Mouse (Mus musculus): ENCODE results near the gene Acy3. TPM values are rescaled to one million over a fixed set of nuclear protein-coding genes. Genes with fewer than 3 reads are reported as not detected.
"Not testable (repeated sequence)": the region's sequence is repeated elsewhere in the genome, so short reads cannot be mapped to it uniquely, and the experiment has no call there.

The Acy3 gene
- polyA plus RNA-seq, 1 experiment: not detected

DNA sequence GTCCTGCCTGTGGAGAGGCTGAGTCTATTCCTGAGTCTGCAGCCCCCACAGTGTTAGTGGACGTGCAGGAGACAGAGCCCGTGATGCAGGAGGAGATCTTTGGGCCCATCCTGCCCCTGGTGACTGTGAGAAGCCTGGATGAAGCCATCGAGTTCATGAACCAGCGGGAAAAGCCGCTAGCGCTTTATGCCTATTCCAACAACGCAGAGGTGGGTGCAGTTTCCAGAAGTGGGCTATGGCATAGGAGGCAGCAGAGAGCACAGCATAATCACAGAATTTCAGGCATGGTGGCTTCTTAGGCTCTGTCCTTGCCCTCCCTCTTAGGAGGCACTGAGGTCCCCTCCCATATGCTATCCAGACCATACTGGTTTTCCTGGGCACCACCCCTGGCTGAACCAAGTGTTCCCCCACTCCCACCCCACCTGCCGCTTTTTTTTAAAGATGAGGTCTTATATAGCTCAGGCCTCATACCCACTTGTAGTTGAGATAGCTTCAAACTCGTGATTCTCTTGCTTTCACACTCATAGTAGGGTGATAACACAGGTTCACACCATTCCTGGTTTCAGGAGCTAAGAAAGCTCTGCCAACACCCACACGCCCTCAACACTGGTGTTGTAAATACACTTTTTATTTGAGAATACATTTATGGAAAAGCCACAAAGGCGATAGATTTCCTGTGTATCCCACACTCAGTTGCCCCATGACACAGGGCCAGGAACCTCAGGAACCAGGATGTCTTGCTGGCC, 19.9 kb upstream of the Acy3 start:
- H3K27ac ChIP-seq (ENCODE audit: insufficient read depth, low read depth, low read length): no peak overlapping the region
- H3K4me3 ChIP-seq (ENCODE audit: insufficient read depth, low read depth, low read length): no peak overlapping the region
- WGBS: 71% methylated on average over 11 of the region's 11 CpGs
- TF ChIP-seq POLR2A (IDR thresholded peaks at IDR 0.05; ENCODE audit: insufficient read depth, low read depth, low read length) (no peak), CTCF (IDR thresholded peaks at IDR 0.05; ENCODE audit: insufficient read depth, low read depth, low read length) (no peak)
- H3K4me1 ChIP-seq (ENCODE audit: control insufficient read depth, insufficient read depth, low read length): peaks cover 3% of the 10 kb centered on the region; the same call in 1 of the 2 replicates

- Histone ChIP-seq H3K4me1 (ENCODE audit: control insufficient read depth, insufficient read depth, low read length) (no peaks in the 10 kb centered on the region), H3K27ac (ENCODE audit: insufficient read depth, low read depth, low read length) (no peak overlapping the region), H3K4me3 (ENCODE audit: insufficient read depth, low read depth, low read length) (no peak overlapping the region)
- no peak for TF ChIP-seq POLR2A (IDR thresholded peaks at IDR 0.05; ENCODE audit: insufficient read depth, low read depth, low read length)
- no peak for TF ChIP-seq CTCF (IDR thresholded peaks at IDR 0.05; ENCODE audit: insufficient read depth, low read depth, low read length)
- 72% methylated on average over 3 of the region's 3 CpGs for WGBS
Measured at GRCm38 (mm10) chr19:3967258-3967657, 19.1 kb upstream of the Acy3 start.

DNA sequence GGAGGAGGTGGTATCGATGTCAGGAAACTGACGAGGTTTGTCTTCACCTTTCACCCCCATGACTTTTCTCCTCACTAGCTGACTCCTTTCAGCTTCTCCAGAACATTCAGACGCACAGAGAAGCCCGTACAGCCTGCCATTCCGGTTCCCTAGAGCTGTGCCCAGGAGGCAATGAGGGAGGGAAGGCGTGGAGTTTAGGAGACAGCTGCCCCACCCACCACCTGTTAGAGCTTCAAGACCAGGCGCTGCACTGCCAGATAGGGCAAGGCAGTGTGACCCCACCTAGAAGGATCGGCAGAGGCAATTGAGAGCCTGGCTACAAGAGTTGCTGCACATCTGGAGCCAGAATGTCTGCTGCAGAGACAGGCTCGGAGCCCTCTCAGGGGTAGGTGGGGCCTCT, 14.1 kb upstream of the Acy3 start, which contains the start of gene Aldh3b2:
Gene Aldh3b2, plus strand, starts transcription at position 100 of the 400 bp plus-strand sequence.
- no peak within 1 kb of the TSS for H3K27ac ChIP-seq (ENCODE audit: insufficient read depth, low read depth, low read length)
- TF ChIP-seq POLR2A (IDR thresholded peaks at IDR 0.05; ENCODE audit: insufficient read depth, low read depth, low read length): no peak
- no peak for TF ChIP-seq CTCF (IDR thresholded peaks at IDR 0.05; ENCODE audit: insufficient read depth, low read depth, low read length)
- WGBS: 57% methylated on average over 9 of the region's 9 CpGs

GRCm38 (mm10) chr19:3974608-3975007, 11.8 kb upstream of the Acy3 start:
- WGBS: 39% methylated on average over 6 of the region's 6 CpGs
- not testable (repeated sequence) for H3K4me3 ChIP-seq (ENCODE audit: insufficient read depth, low read depth, low read length); H3K4me1 ChIP-seq (ENCODE audit: control insufficient read depth, insufficient read depth, low read length); H3K27ac ChIP-seq (ENCODE audit: insufficient read depth, low read depth, low read length)

More for the DNA sequence above, 14.1 kb upstream of the Acy3 start, which contains the start of gene Aldh3b2:
- H3K4me3 ChIP-seq (ENCODE audit: insufficient read depth, low read depth, low read length): no peak within 1 kb of the TSS
- H3K4me1 ChIP-seq (ENCODE audit: control insufficient read depth, insufficient read depth, low read length): peaks cover 7% of the 10 kb centered on the region

GRCm38 (mm10) chr19:3975866-3976265, 10.5 kb upstream of the Acy3 start:
- Histone ChIP-seq H3K4me1 (ENCODE audit: control insufficient read depth, insufficient read depth, low read length) (peaks cover 16% of the 10 kb centered on the region), H3K4me3 (ENCODE audit: insufficient read depth, low read depth, low read length) (no peak overlapping the region), H3K27ac (ENCODE audit: insufficient read depth, low read depth, low read length) (no peak overlapping the region)
- 93% methylated on average over 2 of the region's 2 CpGs for WGBS
- no peak for TF ChIP-seq POLR2A (IDR thresholded peaks at IDR 0.05; ENCODE audit: insufficient read depth, low read depth, low read length)
- no peak for TF ChIP-seq CTCF (IDR thresholded peaks at IDR 0.05; ENCODE audit: insufficient read depth, low read depth, low read length)

- WGBS: 12% methylated on average over 4 of the region's 4 CpGs
- no peak overlapping the region for H3K4me3 ChIP-seq (ENCODE audit: insufficient read depth, low read depth, low read length)
- no peak for TF ChIP-seq POLR2A (IDR thresholded peaks at IDR 0.05; ENCODE audit: insufficient read depth, low read depth, low read length)
- no peak for TF ChIP-seq CTCF (IDR thresholded peaks at IDR 0.05; ENCODE audit: insufficient read depth, low read depth, low read length)
- peaks cover 14% of the 10 kb centered on the region for H3K4me1 ChIP-seq (ENCODE audit: control insufficient read depth, insufficient read depth, low read length)
- H3K27ac ChIP-seq (ENCODE audit: insufficient read depth, low read depth, low read length): no peak overlapping the region
Measured at GRCm38 (mm10) chr19:3980309-3980708, 6.1 kb upstream of the Acy3 start.

GRCm38 (mm10) chr19:3980917-3981316, 5.5 kb upstream of the Acy3 start:
- H3K4me3 ChIP-seq (ENCODE audit: insufficient read depth, low read depth, low read length): no peak overlapping the region
- 83% methylated on average over 9 of the region's 9 CpGs for WGBS
- H3K4me1 ChIP-seq (ENCODE audit: control insufficient read depth, insufficient read depth, low read length): peaks cover 15% of the 10 kb centered on the region
- H3K27ac ChIP-seq (ENCODE audit: insufficient read depth, low read depth, low read length): no peak overlapping the region
- TF ChIP-seq CTCF (IDR thresholded peaks at IDR 0.05; ENCODE audit: insufficient read depth, low read depth, low read length) (no peak), POLR2A (IDR thresholded peaks at IDR 0.05; ENCODE audit: insufficient read depth, low read depth, low read length) (no peak)

DNA sequence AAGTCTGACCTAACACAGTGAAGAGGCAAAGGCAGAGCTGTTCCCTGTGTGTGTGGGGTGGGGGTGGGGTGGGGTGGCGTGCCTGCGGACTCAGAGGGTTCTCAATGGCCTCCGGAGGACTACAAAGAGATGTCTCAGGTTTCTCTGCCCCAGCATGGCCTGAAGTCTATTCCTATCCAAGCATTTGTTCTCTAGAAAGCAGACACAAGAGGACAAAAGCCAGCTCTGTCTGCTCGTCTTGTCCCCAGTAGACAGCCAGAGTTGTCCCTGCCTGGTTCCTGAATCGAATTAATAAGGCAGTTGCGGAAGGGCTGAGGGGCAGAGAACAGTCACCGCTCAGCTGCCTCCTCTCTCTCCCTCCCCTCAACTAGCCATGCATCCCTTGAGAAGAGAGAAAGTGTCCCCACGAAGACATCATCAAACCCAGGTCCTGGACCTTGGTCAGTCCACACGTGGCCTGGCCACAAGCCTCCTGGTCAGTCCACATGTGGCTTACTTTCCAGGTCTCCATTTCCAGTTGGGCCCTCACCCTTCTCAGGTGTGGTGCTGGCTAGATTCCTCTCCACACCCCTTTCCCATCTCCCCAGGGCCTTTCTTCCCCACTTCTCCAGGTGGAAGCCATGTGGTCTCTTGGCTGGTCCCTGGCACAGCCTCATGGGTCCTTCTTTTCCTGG, 2.7 kb upstream of the Acy3 start:
- Histone ChIP-seq H3K27ac (ENCODE audit: insufficient read depth, low read depth, low read length) (no peak overlapping the region), H3K4me3 (ENCODE audit: insufficient read depth, low read depth, low read length) (no peak overlapping the region), H3K4me1 (ENCODE audit: control insufficient read depth, insufficient read depth, low read length) (peaks cover 25% of the 10 kb centered on the region)
- TF ChIP-seq POLR2A (IDR thresholded peaks at IDR 0.05; ENCODE audit: insufficient read depth, low read depth, low read length) (no peak), CTCF (IDR thresholded peaks at IDR 0.05; ENCODE audit: insufficient read depth, low read depth, low read length) (no peak)
- 55% methylated on average over 9 of the region's 9 CpGs for WGBS

- no peak overlapping the region for H3K4me3 ChIP-seq (ENCODE audit: insufficient read depth, low read depth, low read length)
- TF ChIP-seq POLR2A (IDR thresholded peaks at IDR 0.05; ENCODE audit: insufficient read depth, low read depth, low read length) (no peak), CTCF (IDR thresholded peaks at IDR 0.05; ENCODE audit: insufficient read depth, low read depth, low read length) (no peak)
- 65% methylated on average over 8 of the region's 8 CpGs for WGBS
- H3K27ac ChIP-seq (ENCODE audit: insufficient read depth, low read depth, low read length): no peak overlapping the region
- peaks cover 16% of the 10 kb centered on the region for H3K4me1 ChIP-seq (ENCODE audit: control insufficient read depth, insufficient read depth, low read length)
Measured at GRCm38 (mm10) chr19:3985261-3985681, 1.1 kb upstream of the Acy3 start.
